Mouse (Mus musculus): ENCODE measurements around the gene Sp100.

DNA sequence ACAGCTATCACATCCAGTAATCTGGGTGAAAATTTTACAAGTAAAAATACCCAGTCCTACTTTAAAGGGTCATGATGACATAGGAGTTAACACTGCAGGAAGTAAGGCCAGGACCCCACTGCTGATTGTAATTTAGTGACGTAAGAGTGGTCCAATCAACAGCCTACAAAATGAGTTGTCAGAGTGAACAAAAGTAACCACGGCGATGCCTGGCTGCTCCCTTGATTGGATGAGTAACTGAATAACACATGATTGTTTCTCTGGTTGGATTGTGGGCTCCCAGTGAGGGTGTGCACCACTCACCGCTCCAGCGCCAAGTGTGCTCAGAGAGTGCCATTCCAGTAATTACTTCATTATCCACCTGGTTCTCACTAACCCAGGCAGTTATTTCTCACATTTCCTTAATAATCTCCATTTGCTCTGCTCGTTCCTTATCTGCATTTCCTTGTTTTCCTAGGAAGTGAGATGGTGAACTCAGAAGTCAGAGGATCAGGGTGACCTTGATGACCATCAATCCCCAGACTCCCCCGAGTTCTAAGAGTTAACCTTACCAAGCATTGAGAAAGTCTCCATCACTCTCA is 66.7 kb downstream of the Sp100 start:
- TF ChIP-seq CTCF (IDR thresholded peaks at IDR 0.05; ENCODE audit: control insufficient read depth, insufficient read depth, insufficient read length) (no peak), FOSL1 (IDR thresholded peaks at IDR 0.05; ENCODE audit: insufficient read depth, low read length, poor library complexity, severe bottlenecking) (no peak), CEBPB (IDR thresholded peaks at IDR 0.05; ENCODE audit: low read depth) (no peak), USF1 (IDR thresholded peaks at IDR 0.05; ENCODE audit: low read depth) (no peak)

Data from C2C12 (cell line).